Mouse (Mus musculus): ENCODE measurements at regions not wholly inside any gene's neighbourhood (a gene's known extent, or its start where the extent isn't known, plus 50 kb on each side); places are given as distances from the start of the nearest gene placed in this dataset.

- TF ChIP-seq POLR2A (IDR thresholded peaks at IDR 0.05; ENCODE audit: borderline replicate concordance, extremely low read depth, low read depth, low read length) (no peak), CTCF (IDR thresholded peaks at IDR 0.05; ENCODE audit: insufficient read depth, low read length) (no peak)
Observed at GRCm38 (mm10) chr4:89012681-89013353, 124.1 kb upstream of the Mtap start.

All from lung, adult 2 months (tissue).